Mouse (Mus musculus): Measurements from ENCODE around the gene Prm3.

Gene Prm3

DNA sequence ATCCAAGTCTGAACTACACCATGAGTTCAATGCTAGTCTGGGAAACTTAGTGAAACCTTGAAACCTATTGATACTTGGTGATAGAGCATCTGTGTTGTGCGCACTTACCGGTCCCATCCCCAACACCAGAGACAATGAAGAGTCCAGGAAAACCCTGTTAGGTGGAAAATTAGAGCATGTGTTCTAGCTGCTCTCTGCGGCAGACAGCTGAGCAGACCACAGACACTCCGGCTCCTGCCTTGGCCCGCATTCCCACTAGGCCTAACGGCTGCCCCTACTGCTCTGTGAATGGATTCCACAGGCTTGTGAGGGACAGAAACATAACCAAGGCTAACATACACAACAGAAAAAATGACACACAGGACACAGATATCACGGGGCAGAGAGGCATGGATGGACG, 17.2 kb downstream of the Prm3 start:
- in situ Hi-C loops (cut with MboI, MseI), result loop anchor here (5.0 to 10.0 kb wide), 2 partner anchors 106 to 199 kb away; no protein-coding TSS in a partner anchor

DNA sequence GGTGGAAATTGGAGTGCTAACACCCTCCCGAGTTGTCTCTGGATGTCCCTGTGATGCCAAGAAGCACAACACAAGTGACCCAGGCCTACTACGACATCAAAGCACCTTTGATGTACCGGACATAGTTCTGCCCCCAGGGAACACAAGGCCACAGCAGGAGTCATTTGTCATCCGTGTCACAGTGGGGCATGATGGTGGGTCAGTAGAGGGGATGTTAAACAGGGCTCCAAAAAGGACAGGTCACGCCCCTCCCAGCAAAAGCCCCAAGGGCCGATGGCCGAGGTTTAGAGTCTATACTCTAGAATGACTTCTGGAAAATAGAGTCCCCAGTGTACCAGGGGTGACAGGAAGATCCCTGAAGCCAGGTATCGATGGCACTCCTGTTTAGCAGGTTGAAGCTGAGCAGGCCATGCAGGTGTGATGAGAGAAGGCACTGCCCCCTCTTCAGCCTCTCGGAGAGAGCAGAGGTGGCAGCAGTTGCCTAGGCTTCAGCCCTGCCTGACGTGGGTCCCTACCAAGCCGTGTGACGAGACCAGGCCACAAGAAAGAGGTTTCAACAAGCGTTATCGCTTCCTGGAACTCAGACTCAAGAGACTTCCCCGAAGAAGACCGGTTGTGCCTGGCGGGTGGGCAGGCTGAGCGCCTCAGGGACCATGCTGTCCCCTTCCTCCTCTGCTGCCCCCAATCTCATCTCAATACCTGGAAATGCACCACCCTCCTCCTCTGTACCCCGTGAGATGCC, 18.8 kb downstream of the Prm3 start:
- in situ Hi-C loops (cut with MboI, MseI), result loop anchor here (5.0 to 10.0 kb wide), 2 partner anchors 105 to 197 kb away; no protein-coding TSS in a partner anchor

- in situ Hi-C loops (cut with MboI, MseI), result loop anchor here (5.0 to 10.0 kb wide), 2 partner anchors 103 to 196 kb away; no protein-coding TSS in a partner anchor
Measured at GRCm38 (mm10) chr16:10770531-10771325, 20.0 kb downstream of the Prm3 start.

DNA sequence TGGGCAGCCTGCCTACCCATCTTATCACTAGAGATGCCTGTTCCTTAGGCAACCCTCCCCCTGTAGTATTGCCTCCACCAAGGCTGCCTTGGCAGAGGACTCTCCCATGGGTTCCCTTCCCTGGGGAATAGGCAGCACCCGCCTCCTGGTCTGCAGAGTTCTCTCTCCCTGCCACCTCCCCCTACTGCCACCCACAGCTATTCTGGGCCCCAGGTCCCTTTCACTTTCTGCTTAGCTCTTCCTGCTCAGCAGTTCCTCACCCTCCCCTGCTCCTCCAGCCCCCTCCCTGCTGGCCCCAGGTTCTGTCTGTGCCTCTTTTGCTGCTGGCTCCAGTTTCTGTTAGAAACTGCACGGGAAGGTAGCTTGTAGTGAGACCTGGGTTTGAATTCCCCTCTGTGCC, 21.1 kb downstream of the Prm3 start:
- in situ Hi-C loops (cut with MboI, MseI), result loop anchor here (5.0 to 10.0 kb wide), 2 partner anchors 102 to 195 kb away; no protein-coding TSS in a partner anchor

GRCm38 (mm10) chr16:10768821-10769220, 21.9 kb downstream of the Prm3 start:
- in situ Hi-C loops (cut with MboI, MseI), result no loop called here

- in situ Hi-C loops (cut with MboI, MseI), result no loop called here
Measured at GRCm38 (mm10) chr16:10767158-10767557, 23.6 kb downstream of the Prm3 start.

DNA sequence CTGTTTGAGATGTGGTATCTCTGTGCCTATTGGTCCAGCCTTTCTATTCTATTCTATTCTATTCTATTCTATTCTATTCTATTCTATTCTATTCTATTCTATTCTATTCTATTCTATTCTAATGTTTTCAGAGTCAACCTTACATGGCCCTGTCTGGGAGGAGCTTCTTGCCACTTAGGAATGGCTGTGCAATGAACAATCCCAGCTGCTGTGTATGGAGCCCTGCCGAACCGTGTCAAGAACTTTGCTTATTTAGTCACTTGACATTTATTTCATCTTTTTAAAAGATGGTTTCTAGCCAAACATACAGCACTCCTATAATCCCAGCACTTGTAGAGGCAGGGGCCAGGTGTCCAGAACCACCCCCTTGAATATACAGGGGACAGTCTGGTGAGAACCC, 26.4 kb downstream of the Prm3 start:
- in situ Hi-C loops (cut with MboI, MseI), result no loop called here

GRCm38 (mm10) chr16:10763540-10764264, 27.0 kb downstream of the Prm3 start:
- in situ Hi-C loops (cut with MboI, MseI), result no loop called here

- in situ Hi-C loops (cut with MboI, MseI), result no loop called here
Measured at GRCm38 (mm10) chr16:10762569-10763180, 28.0 kb downstream of the Prm3 start.

- in situ Hi-C loops (cut with MboI, MseI), result no loop called here
Measured at GRCm38 (mm10) chr16:10761182-10761581, 29.5 kb downstream of the Prm3 start.

DNA sequence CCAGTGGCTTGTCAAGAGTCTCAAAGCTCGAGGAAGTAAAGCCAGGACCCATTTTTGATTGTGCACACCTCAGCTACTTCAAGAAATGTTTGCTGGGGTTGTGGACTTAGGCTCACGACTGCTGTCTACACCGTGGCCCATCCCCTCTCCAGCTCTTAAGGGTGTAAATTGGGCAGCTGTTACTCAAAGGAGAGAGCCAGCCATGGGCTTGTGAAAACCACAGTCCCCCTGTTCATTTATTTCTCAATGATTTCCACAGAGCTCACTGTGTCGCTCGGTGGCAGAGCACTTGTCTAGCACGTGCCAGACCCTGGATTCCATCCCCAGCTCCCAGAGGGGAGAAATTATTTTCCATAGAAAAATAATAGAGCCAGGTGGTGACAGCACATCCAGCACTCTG, 34.5 kb downstream of the Prm3 start:
- in situ Hi-C loops (cut with MboI, MseI), result no loop called here

DNA sequence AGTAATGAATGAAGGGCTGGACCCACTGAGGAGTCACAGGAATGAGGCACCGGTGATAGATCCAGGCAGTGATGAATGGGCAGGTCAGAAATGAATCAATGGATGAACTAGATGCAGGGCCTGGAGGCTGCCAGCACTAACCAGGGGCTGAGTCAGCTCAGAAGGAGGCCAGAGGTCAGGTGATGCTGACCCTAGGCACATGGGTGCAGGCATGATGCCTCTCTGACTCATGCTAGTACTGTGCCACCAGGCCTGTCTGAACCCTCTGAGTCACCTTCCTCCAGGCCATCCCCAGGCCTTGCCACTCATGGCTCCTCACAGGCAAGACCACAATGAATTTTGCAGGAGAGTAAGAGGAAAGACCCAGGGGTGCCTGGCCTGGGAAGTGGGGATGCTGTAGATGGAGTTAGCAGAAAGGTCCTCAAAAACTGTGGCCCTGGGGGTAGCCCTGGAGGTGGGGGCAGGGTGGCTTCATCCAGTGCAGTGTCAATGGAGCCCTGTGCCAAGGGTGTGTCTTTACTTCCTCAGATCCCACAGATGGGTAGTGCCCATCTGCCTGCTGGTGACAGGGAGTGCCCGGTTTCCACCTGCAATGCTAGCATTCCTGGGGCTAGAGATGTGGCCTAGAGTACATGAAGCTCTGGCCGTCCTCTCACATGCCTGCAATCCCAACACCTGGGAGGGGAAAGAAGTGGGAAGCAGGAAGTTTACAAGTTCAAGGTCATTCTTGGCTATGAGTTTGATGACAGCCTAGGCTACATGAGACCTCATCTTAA, 36.0 kb downstream of the Prm3 start:
- in situ Hi-C loops (cut with MboI, MseI), result no loop called here

GRCm38 (mm10) chr16:10749824-10750223, 40.9 kb downstream of the Prm3 start:
- in situ Hi-C loops (cut with MboI, MseI), result no loop called here

- in situ Hi-C loops (cut with MboI, MseI), result no loop called here
Measured at GRCm38 (mm10) chr16:10749226-10749625, 41.5 kb downstream of the Prm3 start.

GRCm38 (mm10) chr16:10741082-10741481, 49.6 kb downstream of the Prm3 start:
- in situ Hi-C loops (cut with MboI, MseI), result loop anchor here (5.0 kb wide), 2 partner anchors 39 to 41 kb away; no protein-coding TSS in a partner anchor
